Mouse (Mus musculus) MEL (cell line): Measurements from ENCODE around the gene Fkbp1b. TPM values are rescaled to one million over a fixed set of nuclear protein-coding genes. Genes with fewer than 3 reads are reported as not detected.

Experiments
- DNase-seq: peaks from one replicate; pipeline ENCODE4 v3.0.0; 2011; ENCODE audit warnings: low read depth, low spot score
- H3K27ac ChIP-seq: 2 replicates; pipeline ENCODE4 v1.5.1; 2012; ENCODE audit warnings: low read depth, mild to moderate bottlenecking, control low read depth, low read length, moderate library complexity; ENCODE audit not compliant: control insufficient read depth
- H3K27me3 ChIP-seq, 2 experiments: fragments of 150-350 bp in 1 of 2; sonication (generic) in 1 of 2; 2 replicates each; pipeline ENCODE4 v1.6.1; 2012; ENCODE audit warnings: low read length in 2 of 2, mild to moderate bottlenecking in 2 of 2, improper control_type of control experiment in 1 of 2, moderate library complexity in 1 of 2; ENCODE audit not compliant: insufficient read depth in 2 of 2, control insufficient read depth in 1 of 2
- H3K36me3 ChIP-seq, 2 experiments: 2 replicates each; pipeline ENCODE4 v1.6.1; 2012 to 2014; ENCODE audit warnings: low read length in 2 of 2, improper control_type of control experiment in 1 of 2, inconsistent platforms in 1 of 2, mild to moderate bottlenecking in 1 of 2; ENCODE audit not compliant: insufficient read depth in 2 of 2, control insufficient read depth in 1 of 2
- H3K4me1 ChIP-seq, 2 experiments: fragments of 150-350 bp in 1 of 2; sonication (generic) in 1 of 2; 2 replicates each; pipeline ENCODE4 v1.6.1; 2012; ENCODE audit warnings: low read length in 2 of 2, improper control_type of control experiment in 1 of 2, mild to moderate bottlenecking in 1 of 2; ENCODE audit not compliant: insufficient read depth in 2 of 2, control insufficient read depth in 1 of 2
- H3K4me3 ChIP-seq, 2 experiments: fragments of 150-350 bp in 1 of 2; sonication (generic) in 1 of 2; 2 replicates each; pipeline ENCODE4 v1.5.1; 2012; ENCODE audit warnings: low read depth in 2 of 2, low read length in 2 of 2, mild to moderate bottlenecking in 2 of 2, moderate library complexity in 2 of 2, control low read depth in 1 of 2, improper control_type of control experiment in 1 of 2; ENCODE audit not compliant: control insufficient read depth in 1 of 2, insufficient read depth in 1 of 2
- H3K79me2 ChIP-seq: 2 replicates; pipeline ENCODE4 v1.6.1; 2012; ENCODE audit warnings: mild to moderate bottlenecking, low read length, moderate library complexity; ENCODE audit not compliant: control insufficient read depth, poor library complexity, insufficient read depth
- H3K9ac ChIP-seq: 2 replicates; pipeline ENCODE4 v1.6.1; 2012; ENCODE audit warnings: low read depth, mild to moderate bottlenecking, control low read depth, low read length, moderate library complexity; ENCODE audit not compliant: control insufficient read depth, poor library complexity, severe bottlenecking
- H3K9me3 ChIP-seq: fragments of 150-350 bp; sonication (generic); replicated peaks from 2 replicates; pipeline ENCODE4 v1.6.1; 2012; ENCODE audit warnings: mild to moderate bottlenecking, low read length, improper control_type of control experiment, moderate library complexity; ENCODE audit not compliant: insufficient read depth
- CTCF ChIP-seq, 3 experiments: IDR thresholded peaks in 2 of 3; conservative IDR thresholded peaks in 1 of 3; 2 replicates each; pipeline ENCODE4 v1.5.1; 2011 to 2012; ENCODE audit warnings: low read length in 3 of 3, low read depth in 2 of 3, mild to moderate bottlenecking in 2 of 3, improper control_type of control experiment in 1 of 3, inconsistent platforms in 1 of 3, mixed read lengths in 1 of 3, moderate library complexity in 1 of 3; ENCODE audit not compliant: control insufficient read depth in 1 of 3, insufficient read depth in 1 of 3, poor library complexity in 1 of 3, severe bottlenecking in 1 of 3
- E2F4 ChIP-seq: IDR thresholded peaks from 2 replicates; pipeline ENCODE4 v1.6.1; 2011; ENCODE audit warnings: low read depth, low read length, improper control_type of control experiment, borderline replicate concordance
- ELF1 ChIP-seq: IDR thresholded peaks from 2 replicates; pipeline ENCODE4 v1.6.1; 2014; ENCODE audit warnings: low read depth, mild to moderate bottlenecking, inconsistent platforms, low read length, improper control_type of control experiment, moderate library complexity
- ETS1 ChIP-seq: IDR thresholded peaks from 2 replicates; pipeline ENCODE4 v1.6.1; 2012; ENCODE audit warnings: low read depth, mild to moderate bottlenecking, inconsistent platforms, low read length, improper control_type of control experiment, moderate library complexity
- HCFC1 ChIP-seq: IDR thresholded peaks from 2 replicates; pipeline ENCODE4 v1.6.1; 2012; ENCODE audit warnings: low read depth, mild to moderate bottlenecking, inconsistent platforms, low read length, improper control_type of control experiment, moderate library complexity
- JUND ChIP-seq: IDR thresholded peaks from 2 replicates; pipeline ENCODE4 v1.6.1; 2011; ENCODE audit warnings: low read depth, mild to moderate bottlenecking, improper control_type of control experiment, low read length
- MAFK ChIP-seq: IDR thresholded peaks from 2 replicates; pipeline ENCODE4 v1.6.1; 2011; ENCODE audit warnings: low read depth, mild to moderate bottlenecking, low read length, improper control_type of control experiment, borderline replicate concordance
- MAX ChIP-seq: IDR thresholded peaks from 2 replicates; pipeline ENCODE4 v1.6.1; 2011; ENCODE audit warnings: low read length, improper control_type of control experiment
- MEF2A ChIP-seq: IDR thresholded peaks from 2 replicates; pipeline ENCODE4 v1.6.1; 2014; ENCODE audit warnings: low read depth, mild to moderate bottlenecking, inconsistent platforms, low read length, improper control_type of control experiment; ENCODE audit not compliant: poor library complexity, insufficient replicate concordance, severe bottlenecking; ENCODE audit errors: extremely low read depth
- MYC ChIP-seq: IDR thresholded peaks from 2 replicates; pipeline ENCODE4 v1.6.1; 2011; ENCODE audit warnings: low read depth, mild to moderate bottlenecking, low read length, improper control_type of control experiment, moderate library complexity
- NELFE ChIP-seq: IDR thresholded peaks from 2 replicates; pipeline ENCODE4 v1.6.1; 2011; ENCODE audit warnings: low read depth, low read length, improper control_type of control experiment
- POLR2A ChIP-seq, 2 experiments: IDR thresholded peaks; 2 replicates each; pipeline ENCODE4 v1.6.1; 2011 to 2012; ENCODE audit warnings: low read length in 2 of 2, mild to moderate bottlenecking in 2 of 2, control low read depth in 1 of 2, improper control_type of control experiment in 1 of 2, low read depth in 1 of 2, moderate library complexity in 1 of 2; ENCODE audit not compliant: control insufficient read depth in 1 of 2, insufficient read depth in 1 of 2, poor library complexity in 1 of 2
- POLR2AphosphoS5 ChIP-seq: IDR thresholded peaks from 2 replicates; pipeline ENCODE4 v1.6.1; 2012; ENCODE audit warnings: low read depth, borderline replicate concordance, mild to moderate bottlenecking, inconsistent platforms, low read length, moderate library complexity, mixed read lengths
- RAD21 ChIP-seq: IDR thresholded peaks from 2 replicates; pipeline ENCODE4 v1.6.1; 2011; ENCODE audit warnings: mild to moderate bottlenecking, low read depth, low read length, improper control_type of control experiment
- SMC3 ChIP-seq: IDR thresholded peaks from 2 replicates; pipeline ENCODE4 v1.6.1; 2011; ENCODE audit warnings: low read depth, low read length, improper control_type of control experiment
- TAL1 ChIP-seq: IDR thresholded peaks from 2 replicates; pipeline ENCODE4 v1.6.1; 2012; ENCODE audit warnings: mild to moderate bottlenecking, inconsistent platforms, low read length, moderate library complexity, mixed read lengths
- TBP ChIP-seq: IDR thresholded peaks from 2 replicates; pipeline ENCODE4 v1.8.0; 2011; ENCODE audit warnings: low read depth, low read length, improper control_type of control experiment
- UBTF ChIP-seq: IDR thresholded peaks from 2 replicates; pipeline ENCODE4 v1.6.1; 2012; ENCODE audit warnings: low read depth, mild to moderate bottlenecking, inconsistent platforms, low read length, improper control_type of control experiment, moderate library complexity, borderline replicate concordance; ENCODE audit not compliant: insufficient read depth
- polyA plus RNA-seq, 2 experiments: library from polyadenylated mRNA; stranded (reverse) in 1 of 2; unstranded in 1 of 2; fragments of >175 nt in 1 of 2; fragments of >200 nt in 1 of 2; gene quantifications; 2 replicates each; pipeline versions ENCODE4 v1.2.1 to v1.2.4; 2012; ENCODE audit warnings: low replicate concordance in 2 of 2, low read depth in 1 of 2; ENCODE audit not compliant: insufficient read length in 2 of 2, insufficient read depth in 1 of 2, missing spikeins in 1 of 2
- total RNA-seq: library from RNA; depleted of rRNA; stranded (reverse); fragments of 300-350 nt; gene quantifications from 2 replicates; pipeline ENCODE4 v1.2.3, GENCODE M21; 2012; rRNA removed

The Fkbp1b gene
- total and polyA plus RNA-seq, 3 experiments, result 2.1 to 6.8 TPM; not detected in 1

DNA sequence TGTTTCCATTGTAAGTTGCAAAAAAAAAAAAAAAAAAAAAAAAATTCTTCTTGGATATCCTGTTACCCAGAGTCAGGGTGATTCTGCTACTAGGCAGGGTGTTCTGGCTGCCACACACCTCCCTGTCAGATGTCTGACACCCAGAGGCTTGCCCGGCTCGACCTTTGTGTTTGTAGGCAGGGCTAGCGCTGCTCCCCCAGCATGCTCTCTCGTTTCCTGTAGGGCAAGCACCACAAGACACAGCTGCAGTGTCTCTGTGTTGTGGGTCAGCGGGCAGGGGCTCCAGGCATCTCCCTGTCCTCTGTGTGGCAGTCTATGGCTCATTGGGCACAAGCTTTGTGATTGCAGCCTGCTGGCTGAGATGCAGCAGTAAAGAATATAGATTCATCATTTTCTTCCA lies 57.8 kb downstream of the Fkbp1b start:
- H3K9ac ChIP-seq, result no peak overlapping the region
- H3K27me3 ChIP-seq, result no peaks in the 10 kb centered on the region
- no peaks in the 10 kb centered on the region for H3K36me3 ChIP-seq
- H3K27ac ChIP-seq, result no peak overlapping the region
- no peak overlapping the region for H3K4me3 ChIP-seq
- no peaks in the 10 kb centered on the region for H3K79me2 ChIP-seq
- H3K4me1 ChIP-seq, result no peaks in the 10 kb centered on the region
- H3K9me3 ChIP-seq, result no peaks in the 10 kb centered on the region
- TF ChIP-seq SMC3 (no peak), MEF2A (no peak), RAD21 (no peak), CTCF (IDR thresholded peaks at IDR 0.05 in 2 of 3, conservative IDR thresholded peaks at IDR 0.05 in 1 of 3; ENCODE audit: control insufficient read depth in 1 of 3, insufficient read depth in 1 of 3, low read depth in 2 of 3, low read length in 3 of 3, poor library complexity in 1 of 3, severe bottlenecking in 1 of 3) (no peak), HCFC1 (no peak), NELFE (no peak), ETS1 (no peak), JUND (no peak), MAFK (no peak), TBP (no peak), UBTF (no peak), E2F4 (no peak), ELF1 (no peak), TAL1 (no peak), POLR2A (IDR thresholded peaks at IDR 0.05; ENCODE audit: control insufficient read depth in 1 of 2, insufficient read depth in 1 of 2, low read depth in 1 of 2, low read length in 2 of 2, poor library complexity in 1 of 2) (no peak), MYC (no peak), MAX (no peak), POLR2AphosphoS5 (no peak)
- DNase-seq, result no peak

Other genes starting within 250 kb of the Fkbp1b start
- 40.1 and 41.9 TPM in 2 replicates for gene Itsn2, start 249.0 kb downstream of the Fkbp1b start, total RNA-seq
- 100 to 1,000 TPM in 1 of 2 experiments, 10 to 100 TPM in 1; 47.5 to 218 TPM for gene Itsn2, start 249.0 kb downstream of the Fkbp1b start, polyA plus RNA-seq
- gene Gm3625, start 248.7 kb downstream of the Fkbp1b start, total RNA-seq, result not detected in 2 replicates
- gene Gm3625, start 248.7 kb downstream of the Fkbp1b start, polyA plus RNA-seq, result not detected
- 0.15 and 0.23 TPM in 2 replicates for gene Fam228a, start 103.2 kb downstream of the Fkbp1b start, total RNA-seq
- under 1 TPM in 1 of 2 experiments, not detected in 1; 0.33 TPM for gene Fam228a, start 103.2 kb downstream of the Fkbp1b start, polyA plus RNA-seq
- gene Pfn4, start 72.6 kb downstream of the Fkbp1b start, total RNA-seq, result 0.19 and 0.26 TPM in 2 replicates
- under 1 TPM in 1 of 2 experiments, not detected in 1; 0.70 TPM for gene Pfn4, start 72.6 kb downstream of the Fkbp1b start, polyA plus RNA-seq
- 4.0 and 4.8 TPM in 2 replicates for gene Fam228b, start 72.3 kb downstream of the Fkbp1b start, total RNA-seq
- gene Fam228b, start 72.3 kb downstream of the Fkbp1b start, polyA plus RNA-seq, result 1 to 10 TPM in 1 of 2 experiments, not detected in 1; 5.3 TPM
- 163 and 181 TPM in 2 replicates for gene Sf3b6, start 24.0 kb downstream of the Fkbp1b start, total RNA-seq
- 100 to 1,000 TPM in 1 of 2 experiments, not detected in 1; 186 TPM for gene Sf3b6, start 24.0 kb downstream of the Fkbp1b start, polyA plus RNA-seq
- 16.5 and 22.6 TPM in 2 replicates for gene Wdcp, start 1.7 kb upstream of the Fkbp1b start, total RNA-seq
- gene Wdcp, start 1.7 kb upstream of the Fkbp1b start, polyA plus RNA-seq, result 10 to 100 TPM in 1 of 2 experiments, not detected in 1; 12.6 TPM
- gene Mfsd2b, start 32.8 kb upstream of the Fkbp1b start, total RNA-seq, result 16.9 and 31.9 TPM in 2 replicates
- 100 to 1,000 TPM in 1 of 2 experiments, not detected in 1; 117 TPM for gene Mfsd2b, start 32.8 kb upstream of the Fkbp1b start, polyA plus RNA-seq
- gene Ubxn2a, start 66.1 kb upstream of the Fkbp1b start, total RNA-seq, result 20.3 and 22.8 TPM in 2 replicates
- 10 to 100 TPM in 1 of 2 experiments, not detected in 1; 21.9 TPM for gene Ubxn2a, start 66.1 kb upstream of the Fkbp1b start, polyA plus RNA-seq
- gene Atad2b, start 75.8 kb upstream of the Fkbp1b start, total RNA-seq, result 9.9 and 11.2 TPM in 2 replicates
- 10 to 100 TPM; 15.3 to 44.3 TPM for gene Atad2b, start 75.8 kb upstream of the Fkbp1b start, polyA plus RNA-seq